Mouse (Mus musculus) spleen, postnatal 36 days (tissue): Measurements from ENCODE around the gene Eed.
"Not testable (repeated sequence)": the region's sequence is repeated elsewhere in the genome, so short reads cannot be mapped to it uniquely, and the experiment has no call there.

Experiments
- DNase-seq, 2 experiments: peaks; one replicate each; pipeline ENCODE4 v3.0.0; 2022; ENCODE audit warnings: low spot score in 2 of 2, mixed read lengths in 1 of 2

Gene Eed

GRCm38 (mm10) chr7:89980485-89981422 is at the start of gene Eed:
Gene Eed, minus strand, starts transcription at chr7:89980983.
- DNase-seq = peak; percentile 94 to 95

GRCm38 (mm10) chr7:90029548-90030485 is 49.0 kb upstream of the Eed start:
- no peak for DNase-seq

- DNase-seq = peak; percentile 29 to 50
Observed at GRCm38 (mm10) chr7:90028888-90029547, 48.2 kb upstream of the Eed start.

GRCm38 (mm10) chr7:90024975-90025374 is 44.2 kb upstream of the Eed start:
- DNase-seq = no peak

GRCm38 (mm10) chr7:90022974-90023707 is 42.4 kb upstream of the Eed start:
- peak; percentile 51 to 64 for DNase-seq

- DNase-seq = no peak
Observed at GRCm38 (mm10) chr7:90020331-90020730, 39.5 kb upstream of the Eed start.

GRCm38 (mm10) chr7:90019570-90019969 is 38.8 kb upstream of the Eed start:
- peak; percentile 57 to 62 for DNase-seq

GRCm38 (mm10) chr7:90016930-90017588 is 36.3 kb upstream of the Eed start:
- no peak for DNase-seq

- DNase-seq = peak; percentile 36 to 42
Observed at GRCm38 (mm10) chr7:90016459-90016858, 35.7 kb upstream of the Eed start.

GRCm38 (mm10) chr7:90006667-90007653 is 26.2 kb upstream of the Eed start:
- no peak for DNase-seq

- DNase-seq = no peak
Observed at GRCm38 (mm10) chr7:90004781-90005180, 24.0 kb upstream of the Eed start.

- no peak for DNase-seq
Observed at GRCm38 (mm10) chr7:90002375-90002774, 21.6 kb upstream of the Eed start.

GRCm38 (mm10) chr7:89999491-89999890 is 18.7 kb upstream of the Eed start:
- DNase-seq = no peak

GRCm38 (mm10) chr7:89998624-89999006 is 17.8 kb upstream of the Eed start:
- DNase-seq = no peak

- DNase-seq = peak; percentile 22 to 51
Observed at GRCm38 (mm10) chr7:89998006-89998623, 17.3 kb upstream of the Eed start.

- not testable (repeated sequence) for DNase-seq
Observed at GRCm38 (mm10) chr7:89997526-89997925, 16.7 kb upstream of the Eed start.

GRCm38 (mm10) chr7:89993091-89993490 is 12.3 kb upstream of the Eed start:
- no peak for DNase-seq

GRCm38 (mm10) chr7:89984421-89984820 is 3.6 kb upstream of the Eed start:
- no peak for DNase-seq

- no peak for DNase-seq
Observed at GRCm38 (mm10) chr7:89983441-89983840, 2.7 kb upstream of the Eed start.
